Mouse (Mus musculus): ENCODE measurements around the gene St3gal3. TPM values are rescaled to one million over a fixed set of nuclear protein-coding genes. Genes with fewer than 3 reads are reported as not detected.

The St3gal3 gene
- polyA plus RNA-seq, 1 experiment from 2014 or later = 1.6 TPM

GRCm38 (mm10) chr4:118152020-118152785, 17.5 kb upstream of the St3gal3 start:
- Histone ChIP-seq H3K36me3 (peaks cover 92% of the 10 kb centered on the region), H3K4me2 (no peak overlapping the region), H3K9ac (no peak overlapping the region), H3K4me3 (replicated peaks) (no peak overlapping the region), H3K27me3 (no peaks in the 10 kb centered on the region), H3K9me3 (replicated peaks) (no peaks in the 10 kb centered on the region), H3K27ac (no peak overlapping the region), H3K4me1 (replicated peaks) (peaks cover 13% of the 10 kb centered on the region)
- DNase-seq = no peak
- ATAC-seq (ENCODE audit: low read depth) = no peak
- 80% methylated on average over 17 of the region's 17 CpGs for WGBS (ENCODE audit: insufficient replicate concordance)

GRCm38 (mm10) chr4:118150804-118151203, 16.1 kb upstream of the St3gal3 start:
- 84% methylated on average over 7 of the region's 7 CpGs for WGBS (ENCODE audit: insufficient replicate concordance)
- Histone ChIP-seq H3K4me1 (replicated peaks) (peaks cover 13% of the 10 kb centered on the region), H3K4me3 (replicated peaks) (no peak overlapping the region)

GRCm38 (mm10) chr4:118149956-118150680, 15.4 kb upstream of the St3gal3 start:
- no peak overlapping the region for H3K4me3 ChIP-seq (replicated peaks)
- H3K4me2 ChIP-seq = no peak overlapping the region
- 81% methylated on average over 14 of the region's 14 CpGs for WGBS (ENCODE audit: insufficient replicate concordance)
- H3K4me1 ChIP-seq (replicated peaks) = peaks cover 13% of the 10 kb centered on the region
- DNase-seq = no peak
- no peak for ATAC-seq (ENCODE audit: low read depth)
- no peak overlapping the region for H3K27ac ChIP-seq
- no peaks in the 10 kb centered on the region for H3K9me3 ChIP-seq (replicated peaks)
- peaks cover 96% of the 10 kb centered on the region for H3K36me3 ChIP-seq
- no peak overlapping the region for H3K9ac ChIP-seq
- H3K27me3 ChIP-seq = no peaks in the 10 kb centered on the region

More at GRCm38 (mm10) chr4:118150804-118151203, 16.1 kb upstream of the St3gal3 start:
- no peak for ATAC-seq (ENCODE audit: low read depth)
- Histone ChIP-seq H3K9me3 (replicated peaks) (no peaks in the 10 kb centered on the region), H3K27ac (no peak overlapping the region), H3K36me3 (peaks cover 95% of the 10 kb centered on the region), H3K9ac (no peak overlapping the region), H3K27me3 (no peaks in the 10 kb centered on the region), H3K4me2 (no peak overlapping the region)
- no peak for DNase-seq

- Histone ChIP-seq H3K4me3 (replicated peaks) (no peak overlapping the region), H3K9ac (no peak overlapping the region), H3K4me1 (replicated peaks) (peaks cover 19% of the 10 kb centered on the region), H3K4me2 (no peak overlapping the region), H3K36me3 (peaks cover 96% of the 10 kb centered on the region), H3K9me3 (replicated peaks) (no peaks in the 10 kb centered on the region), H3K27ac (no peak overlapping the region), H3K27me3 (no peaks in the 10 kb centered on the region)
- no peak for ATAC-seq (ENCODE audit: low read depth)
- WGBS (ENCODE audit: insufficient replicate concordance) = 85% methylated on average over 10 of the region's 10 CpGs
- DNase-seq = no peak
Observed at GRCm38 (mm10) chr4:118149055-118149576, 14.4 kb upstream of the St3gal3 start.

GRCm38 (mm10) chr4:118148317-118148687, 13.6 kb upstream of the St3gal3 start:
- Histone ChIP-seq H3K36me3 (peaks cover 97% of the 10 kb centered on the region), H3K4me3 (replicated peaks) (no peak overlapping the region), H3K4me1 (replicated peaks) (peaks cover 19% of the 10 kb centered on the region), H3K27me3 (no peaks in the 10 kb centered on the region), H3K4me2 (no peak overlapping the region), H3K27ac (no peak overlapping the region), H3K9me3 (replicated peaks) (no peaks in the 10 kb centered on the region), H3K9ac (no peak overlapping the region; the same call in 1 of the 2 replicates)
- ATAC-seq (ENCODE audit: low read depth) (peak; percentile 50; the same call in 1 of the 2 replicates), DNase-seq (no peak)
- 38% methylated on average over 10 of the region's 10 CpGs for WGBS (ENCODE audit: insufficient replicate concordance)

GRCm38 (mm10) chr4:118147547-118148316, 13.0 kb upstream of the St3gal3 start:
- H3K27me3 ChIP-seq = no peaks in the 10 kb centered on the region
- H3K9me3 ChIP-seq (replicated peaks) = no peaks in the 10 kb centered on the region
- no peak overlapping the region; the same call in 1 of the 2 replicates for H3K9ac ChIP-seq
- peaks cover 97% of the 10 kb centered on the region for H3K36me3 ChIP-seq
- DNase-seq = no peak
- peaks cover 19% of the 10 kb centered on the region for H3K4me1 ChIP-seq (replicated peaks)
- no peak for ATAC-seq (ENCODE audit: low read depth)
- H3K27ac ChIP-seq = no peak overlapping the region
- no peak overlapping the region for H3K4me3 ChIP-seq (replicated peaks)
- H3K4me2 ChIP-seq = no peak overlapping the region
- 88% methylated on average over 19 of the region's 19 CpGs for WGBS (ENCODE audit: insufficient replicate concordance)

GRCm38 (mm10) chr4:118147090-118147489, 12.4 kb upstream of the St3gal3 start:
- peaks cover 19% of the 10 kb centered on the region for H3K4me1 ChIP-seq (replicated peaks)
- 91% methylated on average over 10 of the region's 10 CpGs for WGBS (ENCODE audit: insufficient replicate concordance)
- H3K27me3 ChIP-seq = no peaks in the 10 kb centered on the region
- no peak for DNase-seq
- no peaks in the 10 kb centered on the region for H3K9me3 ChIP-seq (replicated peaks)
- H3K4me3 ChIP-seq (replicated peaks) = no peak overlapping the region
- ATAC-seq (ENCODE audit: low read depth) = no peak
- no peak overlapping the region for H3K9ac ChIP-seq
- H3K27ac ChIP-seq = no peak overlapping the region
- H3K4me2 ChIP-seq = no peak overlapping the region
- peaks cover 97% of the 10 kb centered on the region for H3K36me3 ChIP-seq

- no peak overlapping the region for H3K27ac ChIP-seq
- ATAC-seq (ENCODE audit: low read depth) = no peak
Observed at GRCm38 (mm10) chr4:118144324-118144723, 9.6 kb upstream of the St3gal3 start.

GRCm38 (mm10) chr4:118143679-118144078, 9.0 kb upstream of the St3gal3 start:
- ATAC-seq (ENCODE audit: low read depth) (no peak), DNase-seq (no peak)
- 79% methylated on average over 7 of the region's 7 CpGs for WGBS (ENCODE audit: insufficient replicate concordance)
- H3K36me3 ChIP-seq = peaks cover 96% of the 10 kb centered on the region
- H3K9ac ChIP-seq = no peak overlapping the region
- H3K4me2 ChIP-seq = no peak overlapping the region
- no peak overlapping the region for H3K4me3 ChIP-seq (replicated peaks)
- peaks cover 14% of the 10 kb centered on the region for H3K4me1 ChIP-seq (replicated peaks)
- H3K27ac ChIP-seq = no peak overlapping the region
- H3K9me3 ChIP-seq (replicated peaks) = no peaks in the 10 kb centered on the region
- no peaks in the 10 kb centered on the region for H3K27me3 ChIP-seq

More at GRCm38 (mm10) chr4:118144324-118144723, 9.6 kb upstream of the St3gal3 start:
- DNase-seq = no peak
- H3K9me3 ChIP-seq (replicated peaks) = no peaks in the 10 kb centered on the region
- no peak overlapping the region for H3K4me2 ChIP-seq
- no peaks in the 10 kb centered on the region for H3K27me3 ChIP-seq
- H3K36me3 ChIP-seq = peaks cover 95% of the 10 kb centered on the region
- no peak overlapping the region for H3K4me3 ChIP-seq (replicated peaks)
- no peak overlapping the region for H3K9ac ChIP-seq
- peaks cover 19% of the 10 kb centered on the region for H3K4me1 ChIP-seq (replicated peaks)
- 61% methylated on average over 9 of the region's 9 CpGs for WGBS (ENCODE audit: insufficient replicate concordance)

- Histone ChIP-seq H3K4me2 (no peak overlapping the region), H3K4me1 (replicated peaks) (peaks cover 6% of the 10 kb centered on the region; the same call in 1 of the 2 replicates), H3K36me3 (peaks cover 95% of the 10 kb centered on the region), H3K27ac (no peak overlapping the region), H3K4me3 (replicated peaks) (no peak overlapping the region), H3K9ac (no peak overlapping the region), H3K27me3 (no peaks in the 10 kb centered on the region), H3K9me3 (replicated peaks) (no peaks in the 10 kb centered on the region)
- no peak for DNase-seq
- no peak for ATAC-seq (ENCODE audit: low read depth)
- WGBS (ENCODE audit: insufficient replicate concordance) = 83% methylated on average over 5 of the region's 5 CpGs
Observed at GRCm38 (mm10) chr4:118141511-118141910, 6.8 kb upstream of the St3gal3 start.

- ATAC-seq (ENCODE audit: low read depth) (no peak), DNase-seq (no peak)
- H3K4me2 ChIP-seq = no peak overlapping the region
Observed at GRCm38 (mm10) chr4:118138891-118139290, 4.2 kb upstream of the St3gal3 start.

More at GRCm38 (mm10) chr4:118138891-118139290, 4.2 kb upstream of the St3gal3 start:
- WGBS (ENCODE audit: insufficient replicate concordance) = 89% methylated on average over 5 of the region's 5 CpGs
- Histone ChIP-seq H3K4me3 (replicated peaks) (no peak overlapping the region), H3K4me1 (replicated peaks) (peaks cover 14% of the 10 kb centered on the region), H3K27me3 (no peaks in the 10 kb centered on the region), H3K36me3 (peaks cover 74% of the 10 kb centered on the region), H3K9me3 (replicated peaks) (no peaks in the 10 kb centered on the region), H3K9ac (no peak overlapping the region), H3K27ac (no peak overlapping the region)
